ENCODE assay signal across 8 mouse cellular contexts in the genomic region with DNA sequence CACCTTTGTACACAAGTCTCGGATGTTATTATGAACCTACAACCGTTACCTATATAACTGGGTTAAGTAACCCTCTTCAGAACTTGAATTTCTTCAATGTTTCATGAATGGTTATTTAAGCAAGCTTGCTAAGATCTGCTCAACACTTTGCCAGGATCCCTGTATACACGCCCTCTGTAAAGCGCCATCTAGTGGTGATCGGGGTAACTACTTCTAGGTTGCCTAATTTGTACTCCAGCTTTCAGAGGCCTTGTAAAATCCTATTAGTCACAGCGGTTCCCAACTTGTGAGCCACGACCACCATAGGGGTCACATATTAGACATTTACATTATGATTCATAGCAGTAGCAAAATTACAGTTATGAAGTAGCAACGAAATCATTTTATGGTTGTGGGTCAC. TPM values are rescaled to one million over a fixed set of nuclear protein-coding genes. Genes with fewer than 3 reads are reported as not detected.
DNase-seq lines count a peak whose midpoint lies in the region; ATAC-seq and TF ChIP-seq lines count a peak whose summit lies in the region.

No protein-coding gene starts in this region.

- peak; percentile 51 for ATAC-seq in forebrain, embryonic 16.5 days
- ATAC-seq in hindbrain, embryonic 13.5 days (ENCODE audit: low FRiP score) = peak; percentile 40

- H3K36me3 ChIP-seq in forebrain, embryonic 16.5 days (ENCODE audit: control insufficient read depth, insufficient read depth) = no peaks in the 10 kb centered on the region
- no peaks in the 10 kb centered on the region for H3K36me3 ChIP-seq in hindbrain, embryonic 13.5 days

- peak; percentile 72; the same call in 1 of the 2 replicates for TF ChIP-seq CTCF in cerebellum, adult 2 months (IDR thresholded peaks at IDR 0.05; ENCODE audit: borderline replicate concordance, insufficient read depth, low read depth, low read length)

- no peak for TF ChIP-seq POLR2A in cerebellum, adult 2 months (IDR thresholded peaks at IDR 0.05; ENCODE audit: borderline replicate concordance, insufficient read depth, low read length)

- H3K9ac ChIP-seq in forebrain, embryonic 16.5 days (replicated peaks; ENCODE audit: low read depth, low read length) = no peak overlapping the region
- no peak overlapping the region for H3K9ac ChIP-seq in hindbrain, embryonic 13.5 days

- no peaks in the 10 kb centered on the region for H3K9me3 ChIP-seq in forebrain, embryonic 16.5 days (ENCODE audit: control insufficient read depth, low read length)
- H3K9me3 ChIP-seq in hindbrain, embryonic 13.5 days = no peaks in the 10 kb centered on the region

- no peaks in the 10 kb centered on the region for H3K27me3 ChIP-seq in cerebellum, adult 2 months (ENCODE audit: control insufficient read depth, insufficient read depth, low read length)
- no peaks in the 10 kb centered on the region for H3K27me3 ChIP-seq in forebrain, embryonic 16.5 days (replicated peaks; ENCODE audit: control insufficient read depth, insufficient read depth, low read length)
- no peaks in the 10 kb centered on the region for H3K27me3 ChIP-seq in hindbrain, embryonic 13.5 days

- H3K27ac ChIP-seq in cerebellum, adult 2 months (ENCODE audit: insufficient read depth, low read length) = no peak overlapping the region
- H3K27ac ChIP-seq in forebrain, embryonic 16.5 days (ENCODE audit: low read length) = no peak overlapping the region
- H3K27ac ChIP-seq in hindbrain, embryonic 13.5 days = no peak overlapping the region

- WGBS in cerebellum, adult 2 months = 20% methylated on average over 8 of the region's 8 CpGs
- 18% methylated on average over 8 of the region's 8 CpGs for WGBS in forebrain, embryonic 16.5 days
- 16% methylated on average over 8 of the region's 8 CpGs for WGBS in hindbrain, embryonic 13.5 days

- H3K4me3 ChIP-seq in cerebellum, adult 2 months (replicated peaks; ENCODE audit: insufficient read depth, low read depth, low read length) = no peak overlapping the region
- no peak overlapping the region for H3K4me3 ChIP-seq in forebrain, embryonic 16.5 days (replicated peaks; ENCODE audit: low read length)
- H3K4me3 ChIP-seq in hindbrain, embryonic 13.5 days = no peak overlapping the region

- DNase-seq in T-cell, adult 2 months (ENCODE audit: low spot score) = peak; percentile 55
- peak; percentile 56 to 68 for DNase-seq in cerebellum, adult 2 months
- DNase-seq in layer of hippocampus, postnatal 25 days (ENCODE audit: extremely low spot score in 1 of 2, low spot score in 1 of 2) = peak; percentile 65 to 88
- DNase-seq in lung, postnatal 4 days = peak; percentile 27 to 80
- peak; percentile 58 to 78 for DNase-seq in right cerebral cortex, postnatal 10 days (ENCODE audit: low spot score in 2 of 2)
- DNase-seq in yolk sac, embryonic 10.5 days (ENCODE audit: low spot score) = peak; percentile 39

- H3K4me2 ChIP-seq in forebrain, embryonic 16.5 days (ENCODE audit: low read length) = no peak overlapping the region
- no peak overlapping the region for H3K4me2 ChIP-seq in hindbrain, embryonic 13.5 days

- H3K4me1 ChIP-seq in cerebellum, adult 2 months (ENCODE audit: control insufficient read depth, insufficient read depth, low read length) = no peaks in the 10 kb centered on the region
- peaks cover 8% of the 10 kb centered on the region for H3K4me1 ChIP-seq in forebrain, embryonic 16.5 days (replicated peaks; ENCODE audit: control insufficient read depth, insufficient read depth, low read length)
- H3K4me1 ChIP-seq in hindbrain, embryonic 13.5 days (replicated peaks) = peaks cover 9% of the 10 kb centered on the region

RNA-seq across cellular contexts. Expression of a gene that starts 4.5 kb away (rescaled TPM):
- polyA plus RNA-seq in cerebellum, adult 2 months (2012; rRNA removed) = 0.90 and 1.2 TPM in 2 replicates
- polyA plus RNA-seq in forebrain, embryonic 16.5 days (2015; fragmentation: Nextera tagmentation; extraction: Ambion mirVana) = 0.39 and 0.48 TPM in 2 replicates
- 0.47 and 1.1 TPM in 2 replicates for polyA plus RNA-seq in hindbrain, embryonic 13.5 days (2015; fragmentation: Nextera tagmentation; extraction: Ambion mirVana)
- total RNA-seq in layer of hippocampus, postnatal 25 days (2021) = under 1 TPM; 0.42 to 0.52 TPM

RNA-seq across cellular contexts. Expression of a gene that starts 33.1 kb away (rescaled TPM):
- polyA plus RNA-seq in cerebellum, adult 2 months (2012; rRNA removed) = 80.6 and 93.7 TPM in 2 replicates
- polyA plus RNA-seq in forebrain, embryonic 16.5 days (2015; fragmentation: Nextera tagmentation; extraction: Ambion mirVana) = 154 and 158 TPM in 2 replicates
- polyA plus RNA-seq in hindbrain, embryonic 13.5 days (2015; fragmentation: Nextera tagmentation; extraction: Ambion mirVana) = 139 and 142 TPM in 2 replicates
- total RNA-seq in layer of hippocampus, postnatal 25 days (2021) = 100 to 1,000 TPM in 1 of 2 experiments, 10 to 100 TPM in 1; 85.0 to 105 TPM
